Mouse (Mus musculus): ENCODE measurements at regions not wholly inside any gene's neighbourhood (a gene's known extent, or its start where the extent isn't known, plus 50 kb on each side); places are given as distances from the start of the nearest gene placed in this dataset.

GRCm38 (mm10) chr15:96763611-96764010, 64.1 kb upstream of the Slc38a2 start:
- no peaks in the 10 kb centered on the region for H3K9me3 ChIP-seq (ENCODE audit: low read length)
- TF ChIP-seq CTCF (IDR thresholded peaks at IDR 0.05; ENCODE audit: low read depth) (no peak), EP300 (IDR thresholded peaks at IDR 0.05; ENCODE audit: low read depth) (no peak)
- peaks cover 5% of the 10 kb centered on the region; the same call in 1 of the 2 replicates for H3K4me1 ChIP-seq (ENCODE audit: insufficient read depth)
- no peak overlapping the region for H3K27ac ChIP-seq (ENCODE audit: low read depth)
- H3K9ac ChIP-seq (replicated peaks): no peak overlapping the region
- DNase-seq: no peak
- 37% methylated on average over 1 of the region's 1 CpGs for WGBS (ENCODE audit: insufficient replicate concordance)
- H3K36me3 ChIP-seq (replicated peaks; ENCODE audit: insufficient read depth, low read length): no peaks in the 10 kb centered on the region
- no peak overlapping the region for H3K4me2 ChIP-seq (ENCODE audit: low read depth, low read length)
- H3K4me3 ChIP-seq (ENCODE audit: low read depth, low read length): no peak overlapping the region
- H3K27me3 ChIP-seq (ENCODE audit: insufficient read depth, low read length): no peaks in the 10 kb centered on the region
- no peak for ATAC-seq

DNA sequence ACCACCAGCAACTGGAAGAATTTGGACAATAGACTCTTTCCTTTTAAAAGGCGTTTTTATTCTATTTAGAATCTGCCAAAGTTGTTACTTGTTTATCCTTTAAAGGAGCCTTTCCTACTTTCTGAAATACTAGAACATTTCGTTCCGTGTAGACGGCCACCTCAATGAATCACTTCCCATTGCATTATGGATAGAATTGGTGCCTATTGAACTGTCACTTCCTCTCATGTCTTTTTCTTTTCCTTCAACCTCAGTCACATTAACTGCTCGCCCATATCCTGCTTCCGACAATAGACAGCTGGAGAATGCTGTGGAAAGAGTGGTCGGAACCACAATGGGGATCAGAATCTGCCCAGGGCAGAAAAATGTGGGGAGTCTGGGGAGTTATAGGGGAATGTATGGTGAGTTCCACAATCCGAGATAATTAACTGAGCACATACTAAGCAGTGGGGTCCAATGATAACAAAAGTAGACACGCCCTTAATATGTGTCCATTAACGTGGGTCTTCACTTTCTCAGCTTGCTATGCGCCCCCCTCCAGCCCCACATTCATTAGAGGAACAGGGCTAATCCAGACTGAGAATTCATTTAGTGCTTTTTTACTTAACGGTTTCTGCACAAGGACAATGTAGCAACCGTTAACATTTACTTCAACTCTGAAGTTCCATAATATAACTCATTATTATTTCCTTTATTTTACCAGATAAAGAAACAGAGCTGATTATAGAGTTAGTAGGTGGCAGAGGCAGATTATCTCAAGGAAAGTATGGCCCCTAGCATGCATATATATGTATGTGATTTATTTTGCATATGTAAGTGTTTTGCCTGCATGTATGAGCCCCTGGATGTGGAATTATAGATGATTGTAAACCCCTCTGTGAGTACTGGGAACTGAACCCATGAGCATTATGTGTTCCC, 59.8 kb upstream of the Slc38a2 start:
- Histone ChIP-seq H3K27ac (ENCODE audit: low read depth) (peak overlapping the region; percentile 59), H3K36me3 (replicated peaks; ENCODE audit: insufficient read depth, low read length) (no peaks in the 10 kb centered on the region), H3K9me3 (ENCODE audit: low read length) (no peaks in the 10 kb centered on the region), H3K4me2 (ENCODE audit: low read depth, low read length) (no peak overlapping the region), H3K27me3 (ENCODE audit: insufficient read depth, low read length) (no peaks in the 10 kb centered on the region), H3K4me1 (ENCODE audit: insufficient read depth) (peaks cover 7% of the 10 kb centered on the region; the same call in 1 of the 2 replicates), H3K9ac (replicated peaks) (no peak overlapping the region), H3K4me3 (ENCODE audit: low read depth, low read length) (no peak overlapping the region)
- peak; percentile 68; the same call in 1 of the 2 replicates for TF ChIP-seq EP300 (IDR thresholded peaks at IDR 0.05; ENCODE audit: low read depth)
- TF ChIP-seq CTCF (IDR thresholded peaks at IDR 0.05; ENCODE audit: low read depth): no peak
- 55% methylated on average over 13 of the region's 13 CpGs for WGBS (ENCODE audit: insufficient replicate concordance)
- ATAC-seq (no peak), DNase-seq (no peak)

- Histone ChIP-seq H3K27me3 (ENCODE audit: insufficient read depth, low read length) (no peaks in the 10 kb centered on the region), H3K9me3 (ENCODE audit: low read length) (no peaks in the 10 kb centered on the region), H3K9ac (replicated peaks) (no peak overlapping the region), H3K36me3 (replicated peaks; ENCODE audit: insufficient read depth, low read length) (no peaks in the 10 kb centered on the region), H3K27ac (ENCODE audit: low read depth) (peak overlapping the region; percentile 59), H3K4me1 (ENCODE audit: insufficient read depth) (peaks cover 7% of the 10 kb centered on the region; the same call in 1 of the 2 replicates), H3K4me3 (ENCODE audit: low read depth, low read length) (no peak overlapping the region), H3K4me2 (ENCODE audit: low read depth, low read length) (0 out of 2 replicates have a peak overlapping the region, but pooled peaks have one; percentile 6)
- TF ChIP-seq EP300 (IDR thresholded peaks at IDR 0.05; ENCODE audit: low read depth) (peak; percentile 38; the same call in 1 of the 2 replicates), CTCF (IDR thresholded peaks at IDR 0.05; ENCODE audit: low read depth) (no peak)
- 46% methylated on average over 9 of the region's 9 CpGs for WGBS (ENCODE audit: insufficient replicate concordance)
- ATAC-seq (peak; percentile 86), DNase-seq (peak; percentile 56)
Measured at GRCm38 (mm10) chr15:96757446-96758198, 58.1 kb upstream of the Slc38a2 start.

- Histone ChIP-seq H3K9me3 (ENCODE audit: low read length) (no peaks in the 10 kb centered on the region), H3K9ac (replicated peaks) (no peak overlapping the region), H3K27me3 (ENCODE audit: insufficient read depth, low read length) (no peaks in the 10 kb centered on the region), H3K27ac (ENCODE audit: low read depth) (no peak overlapping the region), H3K4me1 (ENCODE audit: insufficient read depth) (peaks cover 7% of the 10 kb centered on the region; the same call in 1 of the 2 replicates), H3K36me3 (replicated peaks; ENCODE audit: insufficient read depth, low read length) (no peaks in the 10 kb centered on the region), H3K4me2 (ENCODE audit: low read depth, low read length) (no peak overlapping the region), H3K4me3 (ENCODE audit: low read depth, low read length) (no peak overlapping the region)
- DNase-seq: no peak
- TF ChIP-seq CTCF (IDR thresholded peaks at IDR 0.05; ENCODE audit: low read depth) (no peak), EP300 (IDR thresholded peaks at IDR 0.05; ENCODE audit: low read depth) (no peak)
- ATAC-seq: no peak
- WGBS (ENCODE audit: insufficient replicate concordance): 70% methylated on average over 7 of the region's 7 CpGs
Measured at GRCm38 (mm10) chr15:96756456-96756855, 56.9 kb upstream of the Slc38a2 start.

DNA sequence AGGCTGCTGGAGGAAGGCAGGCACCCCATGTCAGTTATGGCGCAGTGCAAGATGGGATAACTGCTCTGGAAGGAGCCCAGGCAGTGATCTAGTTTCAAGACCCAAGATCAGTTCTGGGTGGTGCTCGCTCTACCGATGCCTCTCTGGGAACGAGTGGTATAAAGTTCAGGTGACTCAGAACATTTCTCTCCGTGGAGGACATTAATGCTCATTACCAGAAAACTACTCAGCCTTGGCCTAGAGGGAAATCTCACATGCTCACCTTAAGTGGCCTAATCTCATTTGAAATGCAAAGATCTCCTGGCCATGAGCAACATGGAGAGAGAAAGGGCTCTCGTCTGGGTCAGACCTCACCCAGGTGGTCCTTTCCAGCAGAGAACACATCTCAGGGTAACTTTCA, 56.4 kb upstream of the Slc38a2 start:
- peaks cover 7% of the 10 kb centered on the region; the same call in 1 of the 2 replicates for H3K4me1 ChIP-seq (ENCODE audit: insufficient read depth)
- H3K36me3 ChIP-seq (replicated peaks; ENCODE audit: insufficient read depth, low read length): no peaks in the 10 kb centered on the region
- no peaks in the 10 kb centered on the region for H3K27me3 ChIP-seq (ENCODE audit: insufficient read depth, low read length)
- no peaks in the 10 kb centered on the region for H3K9me3 ChIP-seq (ENCODE audit: low read length)
- H3K4me3 ChIP-seq (ENCODE audit: low read depth, low read length): no peak overlapping the region
- no peak for ATAC-seq
- TF ChIP-seq EP300 (IDR thresholded peaks at IDR 0.05; ENCODE audit: low read depth) (no peak), CTCF (IDR thresholded peaks at IDR 0.05; ENCODE audit: low read depth) (no peak)
- no peak overlapping the region for H3K4me2 ChIP-seq (ENCODE audit: low read depth, low read length)
- no peak for DNase-seq
- no peak overlapping the region for H3K9ac ChIP-seq (replicated peaks)
- 73% methylated on average over 6 of the region's 6 CpGs for WGBS (ENCODE audit: insufficient replicate concordance)
- no peak overlapping the region for H3K27ac ChIP-seq (ENCODE audit: low read depth)

Measured in liver, postnatal 0 days (tissue).